Mouse (Mus musculus): ENCODE data around the gene Psme4.

DNA sequence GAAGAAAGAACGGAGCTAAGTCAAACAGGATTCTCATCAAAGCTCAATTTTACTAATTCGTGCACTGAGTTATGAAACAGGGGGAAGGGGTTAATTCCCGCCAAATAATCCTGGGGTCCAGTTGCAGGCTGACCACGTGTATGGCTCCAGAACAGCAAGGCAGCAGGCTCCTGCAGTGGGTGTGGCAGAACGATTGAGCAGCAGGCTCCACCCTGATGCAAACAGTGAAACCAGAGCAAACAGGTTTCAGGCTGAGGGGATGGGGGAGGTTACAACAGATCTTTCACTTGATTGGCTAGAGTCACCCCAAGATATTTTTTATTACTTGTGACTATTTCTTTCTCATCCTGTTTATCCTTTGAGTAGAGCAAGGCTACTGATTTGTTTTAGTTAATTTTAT is 48.1 kb upstream of the Psme4 start:
- TF ChIP-seq CTCF (IDR thresholded peaks at IDR 0.05) (no peak), POLR2A (IDR thresholded peaks at IDR 0.05; ENCODE audit: insufficient read depth, low read depth, low read length) (no peak)

Data from heart, adult 2 months (tissue).